Mouse (Mus musculus) bone marrow macrophage, adult 2 months (primary cell): ENCODE measurements around the gene Ralgds.

ENCODE experiments used
- CTCF ChIP-seq: IDR thresholded peaks from 2 replicates; pipeline ENCODE4 v1.5.1; 2012; ENCODE audit warnings: low read depth, mild to moderate bottlenecking, low read length, moderate library complexity
- POLR2A ChIP-seq: IDR thresholded peaks from 2 replicates; pipeline ENCODE4 v1.6.1; 2012; ENCODE audit warnings: mild to moderate bottlenecking, low read depth, low read length, borderline replicate concordance

DNA sequence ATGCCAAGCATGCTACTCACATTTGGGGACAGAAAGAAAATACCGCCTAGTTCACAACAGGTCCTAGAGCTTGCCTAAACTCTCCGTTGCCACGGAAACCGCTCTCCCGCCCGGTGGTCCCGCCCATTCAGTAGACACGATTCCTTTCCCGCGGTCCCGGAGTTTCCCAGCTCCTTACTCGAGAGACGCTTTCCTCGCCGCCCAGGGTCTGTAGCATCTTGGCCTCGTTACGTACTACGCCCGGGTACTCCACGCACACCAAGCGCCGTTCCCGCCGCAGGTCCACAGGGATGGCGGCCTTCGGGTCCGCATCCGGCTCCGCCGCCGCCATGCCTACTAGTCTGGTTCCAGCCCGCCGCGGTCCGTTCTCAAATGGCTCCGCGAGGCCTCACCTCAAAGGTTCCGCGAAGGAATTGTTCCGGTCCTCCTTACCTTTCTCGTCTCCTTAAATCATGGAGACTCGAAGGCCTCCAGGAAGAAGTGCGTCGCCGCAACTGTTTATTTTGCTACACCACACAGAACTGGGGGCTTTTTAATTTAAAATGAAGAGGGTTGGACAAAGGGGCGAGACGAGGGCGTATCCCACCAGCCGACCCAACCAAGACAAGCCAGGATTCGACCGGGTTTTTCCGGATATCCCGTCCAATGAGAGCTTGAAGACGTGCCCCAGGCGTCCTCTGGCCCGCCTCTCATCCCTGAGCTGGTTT is 69.9 kb downstream of the Ralgds start:
- no peak for TF ChIP-seq CTCF
- TF ChIP-seq POLR2A, result no peak
